Mouse (Mus musculus) B cell, adult 67 days (primary cell): Measurements from ENCODE around the gene Ddx18. TPM values are rescaled to one million over a fixed set of nuclear protein-coding genes. Genes with fewer than 3 reads are reported as not detected.

Experiments
- total RNA-seq, 2 experiments: library from RNA; stranded (reverse); gene quantifications; 4 replicates each; pipeline ENCODE4 v1.2.4; 2023

The Ddx18 gene
- 10 to 100 TPM; 83.2 to 84.3 TPM for total RNA-seq

DNA sequence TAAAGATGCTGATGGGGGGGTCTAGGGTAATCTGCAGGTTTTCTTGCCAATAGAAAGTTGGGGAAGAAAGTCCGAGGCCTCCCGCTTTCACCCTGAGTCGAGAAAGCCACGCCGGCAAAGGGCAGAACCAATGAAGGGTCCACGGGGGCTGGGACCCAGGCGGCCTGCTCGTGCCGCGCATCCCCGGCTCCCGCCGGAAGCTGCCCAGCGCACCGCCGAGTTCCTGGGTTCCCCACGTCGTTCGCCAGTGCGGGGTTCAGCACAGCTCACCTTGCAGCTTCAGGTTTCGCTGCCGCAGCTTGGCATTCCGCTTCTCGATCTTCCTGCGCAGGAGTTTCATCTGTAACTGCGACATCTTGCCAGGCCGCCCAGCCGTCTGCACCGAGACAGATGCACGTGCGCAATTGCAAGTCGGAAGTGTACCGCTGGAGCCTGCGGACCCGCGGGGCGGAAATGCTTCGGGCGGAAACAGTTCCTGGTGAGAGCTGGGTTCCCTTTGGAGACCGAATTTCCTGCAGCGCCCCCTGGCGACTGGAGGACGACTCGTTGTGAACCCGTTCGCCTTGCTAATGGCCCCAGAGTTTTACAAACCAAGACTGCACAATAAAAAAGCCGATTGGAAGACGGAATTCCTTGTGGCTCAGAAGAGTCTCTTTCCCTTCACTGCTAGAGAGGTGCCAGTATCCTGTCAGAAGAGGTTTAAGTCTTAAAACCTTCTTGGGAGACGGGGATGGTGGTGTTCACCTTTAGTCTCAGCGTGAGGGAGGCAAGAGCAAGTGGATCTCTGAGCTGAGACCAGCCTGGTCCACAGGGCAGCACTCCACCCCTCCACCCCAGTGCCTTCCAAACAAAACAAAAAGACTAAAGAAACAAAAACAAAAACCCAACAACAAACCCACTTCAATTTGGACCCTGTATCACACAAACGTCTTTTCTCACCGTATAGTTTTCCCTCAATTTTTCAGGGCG is at the start of gene Ddx18:
Ddx18 (minus strand) TSS at position 469 of the 969 bp plus-strand sequence.

DNA sequence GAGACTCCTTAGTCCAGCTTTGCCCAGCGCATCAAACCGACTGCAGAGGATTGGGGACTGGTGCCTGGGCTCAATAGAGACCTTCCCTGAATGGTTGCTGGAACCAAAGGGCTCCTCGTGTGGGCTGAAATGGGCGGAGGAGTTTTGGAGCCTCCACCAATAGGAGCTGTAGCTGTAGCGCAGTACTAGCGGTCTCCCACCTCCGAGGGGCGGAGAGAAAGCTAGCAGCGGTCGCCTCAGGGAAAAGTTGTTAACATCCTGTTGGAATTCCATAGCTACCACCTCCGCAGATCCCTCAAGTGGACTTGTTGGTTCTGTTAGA is 39.4 kb downstream of the Ddx18 start, which contains the start of gene Htr5b:
Htr5b (minus strand) TSS at position 67 of the 322 bp plus-strand sequence.

Other genes starting within 250 kb of the Ddx18 start
- 10 to 100 TPM; 36.1 to 37.2 TPM for gene Insig2, start 235.4 kb downstream of the Ddx18 start, total RNA-seq
- 10 to 100 TPM; 38.5 to 39.9 TPM for gene Ccdc93, start 136.9 kb downstream of the Ddx18 start, total RNA-seq
- not detected for gene Htr5b, start 39.5 kb downstream of the Ddx18 start, total RNA-seq